Mouse (Mus musculus) myocyte (in vitro differentiated cells): ENCODE measurements around the gene Prkn. TPM values are rescaled to one million over a fixed set of nuclear protein-coding genes. Genes with fewer than 3 reads are reported as not detected.

ENCODE experiments used
- H3K27me3 ChIP-seq: one replicate; pipeline ENCODE4 v1.6.1; 2011; ENCODE audit not compliant: control insufficient read depth, insufficient read depth, insufficient read length
- H3K36me3 ChIP-seq: one replicate; pipeline ENCODE4 v1.6.1; 2011; ENCODE audit not compliant: control insufficient read depth, insufficient read depth
- H3K4me2 ChIP-seq: one replicate; pipeline ENCODE4 v1.6.1; 2011; ENCODE audit warnings: low read depth, control low read depth
- H3K4me3 ChIP-seq: one replicate; pipeline ENCODE4 v1.5.1; 2011; ENCODE audit warnings: mild to moderate bottlenecking, control low read depth, moderate library complexity
- H3K79me2 ChIP-seq: one replicate; pipeline ENCODE4 v1.6.1; 2011; ENCODE audit not compliant: control insufficient read depth, insufficient read depth
- H3ac ChIP-seq: one replicate; pipeline ENCODE4 v1.6.1; 2011; ENCODE audit not compliant: control insufficient read depth, insufficient read length
- CEBPB ChIP-seq: IDR thresholded peaks from 2 replicates; pipeline ENCODE4 v1.6.1; 2011; ENCODE audit warnings: mild to moderate bottlenecking, moderate library complexity; ENCODE audit not compliant: poor library complexity, insufficient read depth, severe bottlenecking
- E2F4 ChIP-seq: IDR thresholded peaks from one replicate; pipeline ENCODE4 v1.6.1; 2011; ENCODE audit warnings: mild to moderate bottlenecking, control low read depth, moderate library complexity; ENCODE audit not compliant: insufficient read depth
- MAX ChIP-seq: IDR thresholded peaks from one replicate; pipeline ENCODE4 v1.6.1; 2011; ENCODE audit warnings: low read depth, mild to moderate bottlenecking, control low read depth
- MYOD1 ChIP-seq, 3 experiments: IDR thresholded peaks; one replicate each; pipeline ENCODE4 v1.6.1; 2011; ENCODE audit warnings: control low read depth in 2 of 3, low read depth in 2 of 3, mild to moderate bottlenecking in 2 of 3, moderate library complexity in 1 of 3; ENCODE audit not compliant: insufficient read length in 2 of 3, control insufficient read depth in 1 of 3
- MYOG ChIP-seq, 3 experiments: IDR thresholded peaks; one replicate each; pipeline ENCODE4 v1.6.1; 2011; ENCODE audit warnings: control low read depth in 2 of 3, low read depth in 2 of 3, mild to moderate bottlenecking in 2 of 3; ENCODE audit not compliant: insufficient read length in 2 of 3, control insufficient read depth in 1 of 3, insufficient read depth in 1 of 3
- POLR2A ChIP-seq: IDR thresholded peaks from one replicate; pipeline ENCODE4 v1.6.1; 2011; ENCODE audit warnings: low read depth, mild to moderate bottlenecking, control low read depth, moderate library complexity; ENCODE audit not compliant: insufficient read length
- POLR2AphosphoS2 ChIP-seq: IDR thresholded peaks from one replicate; pipeline ENCODE4 v1.6.1; 2011; ENCODE audit warnings: low read depth, control low read depth; ENCODE audit not compliant: insufficient read length
- REST ChIP-seq: IDR thresholded peaks from one replicate; pipeline ENCODE4 v1.6.1; 2011; ENCODE audit warnings: mild to moderate bottlenecking, control low read depth, moderate library complexity; ENCODE audit not compliant: insufficient read depth, insufficient read length
- SRF ChIP-seq: IDR thresholded peaks from one replicate; pipeline ENCODE4 v1.6.1; 2011; ENCODE audit warnings: low read depth; ENCODE audit not compliant: control insufficient read depth, insufficient read length
- TCF12 ChIP-seq: IDR thresholded peaks from one replicate; pipeline ENCODE4 v1.6.1; 2011; ENCODE audit warnings: mild to moderate bottlenecking, control low read depth; ENCODE audit not compliant: poor library complexity, insufficient read depth, severe bottlenecking
- TCF3 ChIP-seq: IDR thresholded peaks from one replicate; pipeline ENCODE4 v1.6.1; 2011; ENCODE audit warnings: low read depth, control low read depth; ENCODE audit not compliant: insufficient read length
- USF1 ChIP-seq: IDR thresholded peaks from one replicate; pipeline ENCODE4 v1.6.1; 2011; ENCODE audit warnings: low read depth, mild to moderate bottlenecking, control low read depth, moderate library complexity
- polyA plus RNA-seq: library from polyadenylated mRNA; unstranded; fragments of >200 nt; fragmentation: generic; extraction: Trizol; gene quantifications from one replicate; pipeline ENCODE4 v1.2.1, GENCODE M21; 2012; ENCODE audit warnings: missing spikeins

The Prkn gene
- polyA plus RNA-seq, 1 experiment = 0.26 TPM

DNA sequence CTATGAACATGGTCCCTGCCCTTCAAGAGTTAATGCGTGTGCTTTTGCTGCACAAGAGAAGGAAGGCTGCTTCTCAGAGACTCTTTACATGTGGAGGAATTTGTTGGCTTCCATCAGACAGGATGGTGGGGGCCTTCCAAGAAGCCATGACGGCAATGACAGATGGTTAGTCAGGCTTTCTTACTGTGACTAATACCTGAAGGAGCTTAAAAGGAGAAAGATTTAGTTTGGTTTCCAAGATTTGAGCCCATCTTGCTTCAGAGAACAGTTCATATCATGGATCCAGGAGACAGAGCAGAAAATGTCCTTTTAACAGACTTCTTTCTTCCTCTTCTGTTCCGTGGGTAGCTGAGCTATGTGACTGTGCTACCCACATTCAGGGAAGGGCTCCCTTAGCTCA, 666.9 kb downstream of the Prkn start:
- Histone ChIP-seq H3K27me3 (no peaks in the 10 kb centered on the region), H3K79me2 (no peaks in the 10 kb centered on the region), H3K4me2 (no peak overlapping the region), H3K4me3 (no peak overlapping the region), H3ac (no peak overlapping the region), H3K36me3 (no peaks in the 10 kb centered on the region)
- TF ChIP-seq USF1 (no peak), CEBPB (no peak), MYOG (IDR thresholded peaks at IDR 0.05; ENCODE audit: control insufficient read depth in 1 of 3, insufficient read depth in 1 of 3, insufficient read length in 2 of 3, low read depth in 2 of 3) (no peak), E2F4 (no peak), POLR2AphosphoS2 (no peak), MYOD1 (IDR thresholded peaks at IDR 0.05; ENCODE audit: control insufficient read depth in 1 of 3, insufficient read length in 2 of 3, low read depth in 2 of 3) (no peak), REST (no peak), TCF12 (no peak), TCF3 (no peak), MAX (no peak), POLR2A (no peak), SRF (no peak)

DNA sequence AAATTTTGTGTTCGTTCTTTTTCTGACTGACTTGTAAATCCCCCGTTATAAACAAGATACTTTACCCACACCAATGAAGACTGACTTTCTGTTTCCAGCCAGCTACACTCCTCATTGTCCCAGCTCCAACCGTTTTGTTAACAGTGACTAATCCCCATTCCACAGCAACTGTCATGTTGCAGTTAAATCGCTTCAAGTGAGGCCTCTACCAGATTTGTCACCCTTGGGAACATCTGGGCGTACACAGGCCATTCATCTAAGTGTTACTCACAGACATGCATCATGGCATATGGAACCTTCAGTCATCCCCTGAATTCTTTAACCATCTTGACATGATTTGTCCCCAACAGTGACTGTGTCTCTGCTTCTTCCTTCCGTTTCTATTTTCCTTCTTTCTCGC, 669.9 kb downstream of the Prkn start:
- Histone ChIP-seq H3K36me3 (no peaks in the 10 kb centered on the region), H3K27me3 (no peaks in the 10 kb centered on the region), H3K79me2 (no peaks in the 10 kb centered on the region), H3K4me3 (no peak overlapping the region), H3ac (no peak overlapping the region), H3K4me2 (no peak overlapping the region)
- TF ChIP-seq MYOD1 (IDR thresholded peaks at IDR 0.05; ENCODE audit: control insufficient read depth in 1 of 3, insufficient read length in 2 of 3, low read depth in 2 of 3) = no peak
- no peak for TF ChIP-seq MYOG (IDR thresholded peaks at IDR 0.05; ENCODE audit: control insufficient read depth in 1 of 3, insufficient read depth in 1 of 3, insufficient read length in 2 of 3, low read depth in 2 of 3)
- TF ChIP-seq MAX = no peak
- no peak for TF ChIP-seq CEBPB
- no peak for TF ChIP-seq POLR2AphosphoS2
- TF ChIP-seq TCF12 = no peak
- TF ChIP-seq USF1 = no peak
- no peak for TF ChIP-seq SRF

DNA sequence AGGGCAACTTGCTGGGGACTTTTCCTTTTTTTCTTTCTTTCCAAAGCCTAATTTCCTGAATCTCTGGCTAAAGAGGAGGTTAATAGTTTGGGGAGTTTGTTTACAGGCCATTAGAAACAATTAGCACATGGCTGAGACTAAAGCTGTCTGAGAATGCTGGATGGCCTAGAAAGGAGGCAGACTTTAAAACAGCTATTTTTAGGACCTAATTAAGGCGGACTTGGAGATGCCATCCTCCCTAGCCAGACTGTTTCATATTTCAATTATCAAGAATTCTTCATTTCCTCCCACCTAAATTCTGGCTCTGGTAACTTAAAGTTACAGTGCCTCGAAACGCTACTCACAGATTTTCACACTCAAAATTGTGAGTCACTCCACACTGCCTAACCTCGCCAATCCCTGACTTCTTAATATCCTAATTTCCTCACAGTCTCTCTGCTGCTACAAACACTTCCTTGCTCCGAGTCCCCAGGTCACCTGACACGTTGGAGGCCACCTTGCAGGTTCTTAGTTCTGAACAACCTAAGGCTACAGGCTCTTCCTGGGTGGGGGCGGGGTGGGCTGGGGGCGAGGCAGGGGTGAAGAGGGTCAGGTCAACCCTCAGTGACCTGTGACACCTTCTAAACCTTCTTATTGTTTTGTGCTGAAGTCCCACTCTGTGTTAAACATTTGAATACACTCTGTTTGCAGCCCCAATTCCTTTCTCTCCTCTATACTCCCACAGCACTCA, 674.0 kb downstream of the Prkn start:
- H3K79me2 ChIP-seq = no peaks in the 10 kb centered on the region
- no peaks in the 10 kb centered on the region for H3K27me3 ChIP-seq
- H3K4me3 ChIP-seq = no peak overlapping the region
- TF ChIP-seq POLR2AphosphoS2 (no peak), USF1 (no peak), MYOD1 (IDR thresholded peaks at IDR 0.05; ENCODE audit: control insufficient read depth in 1 of 3, insufficient read length in 2 of 3, low read depth in 2 of 3) (no peak), E2F4 (no peak), MAX (no peak)
- H3ac ChIP-seq = no peak overlapping the region
- H3K4me2 ChIP-seq = no peak overlapping the region
- H3K36me3 ChIP-seq = no peaks in the 10 kb centered on the region

DNA sequence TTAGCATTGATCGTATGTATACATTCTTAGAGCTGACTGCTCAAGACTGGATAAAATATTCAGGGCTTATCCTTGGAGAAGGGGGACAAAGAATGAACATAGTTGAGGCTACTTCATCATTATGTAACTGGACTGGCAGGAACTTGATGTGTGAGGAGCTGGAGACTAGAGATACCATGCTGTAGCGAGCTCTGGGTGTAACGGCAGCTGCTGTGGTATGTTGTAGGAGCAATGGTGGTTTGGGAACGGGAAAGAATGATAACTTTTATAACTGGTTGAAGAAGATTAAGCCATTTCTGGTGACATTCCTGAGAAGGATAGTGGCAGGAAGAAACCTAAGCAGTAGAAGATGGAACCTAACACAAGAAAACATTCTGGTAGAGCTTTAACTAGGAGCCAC, 675.4 kb downstream of the Prkn start:
- H3ac ChIP-seq = no peak overlapping the region

DNA sequence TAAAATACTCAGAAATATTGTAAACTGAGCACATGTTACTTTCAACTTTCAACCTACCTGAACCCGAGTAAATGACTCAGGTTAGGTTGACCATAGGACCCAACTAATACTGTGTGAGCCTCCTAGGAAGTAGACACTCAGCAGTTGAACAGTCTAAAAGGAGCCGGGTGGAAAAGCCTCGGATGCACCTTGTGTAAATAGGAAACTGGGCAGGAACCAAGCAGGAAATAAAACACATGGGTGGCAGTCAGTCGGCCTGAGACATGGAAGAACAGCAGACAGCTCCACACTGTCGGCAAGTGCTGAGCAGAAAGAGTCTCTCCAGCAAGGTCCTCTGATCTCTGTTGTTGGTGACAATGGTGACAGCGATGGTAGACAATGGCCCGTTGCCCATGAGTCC, 676.0 kb downstream of the Prkn start:
- Histone ChIP-seq H3K4me2 (no peak overlapping the region), H3K27me3 (no peaks in the 10 kb centered on the region), H3ac (no peak overlapping the region), H3K79me2 (no peaks in the 10 kb centered on the region), H3K36me3 (no peaks in the 10 kb centered on the region), H3K4me3 (no peak overlapping the region)
- TF ChIP-seq CEBPB (no peak), MAX (no peak), MYOD1 (IDR thresholded peaks at IDR 0.05; ENCODE audit: control insufficient read depth in 1 of 3, insufficient read length in 2 of 3, low read depth in 2 of 3) (no peak), TCF12 (no peak), SRF (no peak), E2F4 (no peak), REST (no peak), TCF3 (no peak), USF1 (no peak), POLR2A (no peak), POLR2AphosphoS2 (no peak), MYOG (IDR thresholded peaks at IDR 0.05; ENCODE audit: control insufficient read depth in 1 of 3, insufficient read depth in 1 of 3, insufficient read length in 2 of 3, low read depth in 2 of 3) (no peak)

More for the DNA sequence above, 675.4 kb downstream of the Prkn start:
- TF ChIP-seq REST (no peak), POLR2AphosphoS2 (no peak), CEBPB (no peak), E2F4 (no peak), MYOG (IDR thresholded peaks at IDR 0.05; ENCODE audit: control insufficient read depth in 1 of 3, insufficient read depth in 1 of 3, insufficient read length in 2 of 3, low read depth in 2 of 3) (no peak), MAX (no peak), TCF12 (no peak), SRF (no peak), USF1 (no peak), MYOD1 (IDR thresholded peaks at IDR 0.05; ENCODE audit: control insufficient read depth in 1 of 3, insufficient read length in 2 of 3, low read depth in 2 of 3) (no peak), TCF3 (no peak), POLR2A (no peak)
- H3K79me2 ChIP-seq = no peaks in the 10 kb centered on the region
- H3K4me2 ChIP-seq = no peak overlapping the region
- H3K4me3 ChIP-seq = no peak overlapping the region
- no peaks in the 10 kb centered on the region for H3K27me3 ChIP-seq
- H3K36me3 ChIP-seq = no peaks in the 10 kb centered on the region
